Mouse (Mus musculus) testis, adult 2 months (tissue): ENCODE measurements at regions not wholly inside any gene's neighbourhood (a gene's known extent, or its start where the extent isn't known, plus 50 kb on each side); places are given as distances from the start of the nearest gene placed in this dataset.

Experiments
- CTCF ChIP-seq: fragments of 200-500 bp; IDR thresholded peaks from 2 replicates; pipeline ENCODE4 v1.5.1; 2012; ENCODE audit warnings: low read depth, mild to moderate bottlenecking, inconsistent platforms, low read length, moderate library complexity; ENCODE audit not compliant: control insufficient read depth, insufficient read depth, insufficient replicate concordance
- POLR2A ChIP-seq: fragments of 200-500 bp; IDR thresholded peaks from 2 replicates; pipeline ENCODE4 v1.6.1; 2012; ENCODE audit warnings: low read depth, mild to moderate bottlenecking, inconsistent platforms, low read length, moderate library complexity; ENCODE audit not compliant: control insufficient read depth

DNA sequence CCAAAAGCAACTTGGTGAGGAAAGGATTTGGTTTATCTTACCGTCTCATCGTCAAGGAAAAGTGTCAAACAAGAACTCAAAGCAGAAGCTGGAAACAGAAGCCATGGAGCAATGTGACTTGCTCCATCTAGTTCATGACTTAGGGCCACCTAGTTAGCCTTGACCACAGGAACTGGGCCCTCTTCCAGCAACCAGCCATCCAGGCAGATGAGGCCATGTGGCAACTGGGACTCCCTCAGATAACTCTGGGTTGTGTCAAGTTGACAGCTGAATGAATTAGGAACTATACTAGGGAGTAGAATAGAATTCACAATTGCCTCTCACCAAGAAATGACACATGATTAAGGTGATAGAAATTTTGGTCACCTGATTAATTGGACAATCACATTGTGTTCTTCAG, 791.5 kb upstream of the Api5 start:
- no peak for TF ChIP-seq CTCF
- TF ChIP-seq POLR2A = no peak
